24 mouse cellular contexts compared by ENCODE assay signal in genomic region chr1:193298141-193298765, GRCm38 (mm10). TPM values are rescaled to one million over a fixed set of nuclear protein-coding genes. Genes with fewer than 3 reads are reported as not detected.
DNase-seq lines count a peak whose midpoint lies in the region; ATAC-seq and TF ChIP-seq lines count a peak whose summit lies in the region.
"Had no signal": no experiment of that assay in that cellular context is flagged by ENCODE, and none has a peak within 500 bp of the region (broad histone marks: within the 10 kb centered on the region; RNA-seq: fewer than 3 reads in every experiment).

No protein-coding gene starts in this region.

- TF ChIP-seq CTCF in Patski (IDR thresholded peaks at IDR 0.05) = no peak

- 82% methylated on average over 3 of the region's 3 CpGs for WGBS in midbrain, embryonic 10.5 days

- peak; percentile 31 for DNase-seq in adrenal gland, adult 8-10 months
- DNase-seq in adrenal gland, postnatal 10 days = no peak
- DNase-seq in layer of hippocampus, adult 9-11 months = peak; percentile 43
- no peak for DNase-seq in layer of hippocampus, postnatal 25 days (ENCODE audit: extremely low spot score in 1 of 2, low spot score in 1 of 2)
- DNase-seq in Patski (ENCODE audit: low read depth, low spot score) = peak; percentile 68
- DNase-seq in midbrain, embryonic 10.5 days (ENCODE audit: low spot score) = no peak
- no peak for DNase-seq in heart, postnatal 14 days
- DNase-seq: cerebellum, adult 8-10 months; cerebellum, postnatal 36 days; embryo, embryonic 11 days; gastrocnemius, postnatal 10 days; kidney, postnatal 25 days; lung, adult 2 months; lung, postnatal 14 days; right cerebral cortex, postnatal 14 days had no signal

- intact Hi-C loops in heart, postnatal 14 days (cut with DNase I) = no loop called here

- no peaks in the 10 kb centered on the region for H3K4me1 ChIP-seq in midbrain, embryonic 10.5 days
- H3K4me1 ChIP-seq: hindbrain, embryonic 15.5 days; midbrain, embryonic 12.5 days had no signal

- in situ Hi-C loops in Patski (cut with MboI; ENCODE audit: low pct_unique_long_range_greater_than_20kb) = no loop called here

- H3K9me3 ChIP-seq in midbrain, embryonic 10.5 days (replicated peaks) = no peaks in the 10 kb centered on the region
- H3K9me3 ChIP-seq: embryonic facial prominence, embryonic 13.5 days; heart, embryonic 10.5 days; hindbrain, embryonic 15.5 days; limb, embryonic 13.5 days; liver, embryonic 12.5 days; midbrain, embryonic 12.5 days had no signal

- H3K4me3 ChIP-seq in midbrain, embryonic 10.5 days = no peak overlapping the region
- H3K4me3 ChIP-seq: embryonic facial prominence, embryonic 13.5 days; heart, embryonic 10.5 days; hindbrain, embryonic 15.5 days; limb, embryonic 13.5 days; liver, embryonic 12.5 days; midbrain, embryonic 12.5 days had no signal

- H3K27ac ChIP-seq in midbrain, embryonic 10.5 days (replicated peaks) = no peak overlapping the region
- H3K27ac ChIP-seq: embryonic facial prominence, embryonic 13.5 days; heart, embryonic 10.5 days; hindbrain, embryonic 15.5 days; limb, embryonic 13.5 days; liver, embryonic 12.5 days; midbrain, embryonic 12.5 days had no signal

- no peaks in the 10 kb centered on the region for H3K36me3 ChIP-seq in midbrain, embryonic 10.5 days
- H3K36me3 ChIP-seq: embryonic facial prominence, embryonic 13.5 days; heart, embryonic 10.5 days; hindbrain, embryonic 15.5 days; limb, embryonic 13.5 days; liver, embryonic 12.5 days; midbrain, embryonic 12.5 days had no signal

- ATAC-seq in Patski = peak; percentile 95
- ATAC-seq: forebrain, embryonic 14.5 days; intestine, embryonic 16.5 days; liver, embryonic 12.5 days had no signal

- POLR2A ChIA-PET in Patski (lab: Charles Lee) = interaction anchor here (0.6 to 0.8 kb wide), 2 partner anchors 13 to 615 kb away, joined by 3 read pairs; no protein-coding TSS in a partner anchor

- CTCF ChIA-PET in Patski (lab: Charles Lee) = no interaction called here

- H3K27me3 ChIP-seq in Patski = no peaks in the 10 kb centered on the region
- H3K27me3 ChIP-seq in midbrain, embryonic 10.5 days (ENCODE audit: low read depth, poor library complexity, severe bottlenecking) = 0 out of 2 replicates have a peak, but pooled peaks cover 9% of the 10 kb centered on the region
- H3K27me3 ChIP-seq: embryonic facial prominence, embryonic 13.5 days; hindbrain, embryonic 15.5 days; liver, embryonic 12.5 days had no signal

RNA-seq across cellular contexts. Expression of gene G0s2, which starts 25.2 kb away (rescaled TPM):
- total RNA-seq in adrenal gland, adult 8-10 months (2022) = 10 to 100 TPM; 48.8 to 85.1 (median 74.4) TPM
- total RNA-seq in adrenal gland, postnatal 10 days (2021) = 100 to 1,000 TPM; 138 to 255 TPM
- total RNA-seq in layer of hippocampus, postnatal 25 days (2021) = 10 to 100 TPM in 1 of 2 experiments, 1 to 10 TPM in 1; 9.3 to 11.2 TPM
- polyA plus RNA-seq in Patski (2021) = not detected
- 9.0 and 10.3 TPM in 2 replicates for polyA plus RNA-seq in midbrain, embryonic 10.5 days (2016; fragmentation: Nextera tagmentation; extraction: Ambion mirVana)
- 10 to 100 TPM; 43.4 to 57.3 TPM for total RNA-seq in heart, postnatal 14 days (2021)

RNA-seq across cellular contexts. Expression of gene Hsd11b1, which starts 34.4 kb away (rescaled TPM):
- total RNA-seq in adrenal gland, adult 8-10 months (2022) = 10 to 100 TPM; 58.1 to 94.0 (median 71.6) TPM
- total RNA-seq in adrenal gland, postnatal 10 days (2021) = 100 to 1,000 TPM in 1 of 2 experiments, 10 to 100 TPM in 1; 47.9 to 110 TPM
- total RNA-seq in layer of hippocampus, postnatal 25 days (2021) = 10 to 100 TPM; 47.4 to 53.4 TPM
- 0.19 TPM for polyA plus RNA-seq in Patski (2021)
- 0.09 TPM in 1 of 2 replicates, not detected in the other for polyA plus RNA-seq in midbrain, embryonic 10.5 days (2016; fragmentation: Nextera tagmentation; extraction: Ambion mirVana)
- 1 to 10 TPM; 2.2 to 2.4 TPM for total RNA-seq in heart, postnatal 14 days (2021)
- polyA plus RNA-seq: midbrain, embryonic 12.5 days; neural tube, embryonic 11.5 days had no signal

Comparison
In these comparisons a context has a peak if more than half of its experiments do, and no peak if none do; other contexts are left out.
1. DNase-seq: peak in adrenal gland, adult 8-10 months (single experiment), layer of hippocampus, adult 9-11 months (single experiment) and Patski (single experiment); none in adrenal gland, postnatal 10 days (single experiment), layer of hippocampus, postnatal 25 days (0 of 2), midbrain, embryonic 10.5 days (single experiment) and heart, postnatal 14 days (0 of 2).
2. RNA of gene Hsd11b1, which starts 34.4 kb away (total RNA-seq): 47.9 to 110 TPM in adrenal gland, postnatal 10 days, 58.1 to 94.0 TPM in adrenal gland, adult 8-10 months and 47.4 to 53.4 TPM in layer of hippocampus, postnatal 25 days; 2.2 to 2.4 TPM in heart, postnatal 14 days; every median in the first group is over 10 times any median in the second.